Mouse (Mus musculus): Measurements from ENCODE around the gene Olfr642.

The Olfr642 gene

DNA sequence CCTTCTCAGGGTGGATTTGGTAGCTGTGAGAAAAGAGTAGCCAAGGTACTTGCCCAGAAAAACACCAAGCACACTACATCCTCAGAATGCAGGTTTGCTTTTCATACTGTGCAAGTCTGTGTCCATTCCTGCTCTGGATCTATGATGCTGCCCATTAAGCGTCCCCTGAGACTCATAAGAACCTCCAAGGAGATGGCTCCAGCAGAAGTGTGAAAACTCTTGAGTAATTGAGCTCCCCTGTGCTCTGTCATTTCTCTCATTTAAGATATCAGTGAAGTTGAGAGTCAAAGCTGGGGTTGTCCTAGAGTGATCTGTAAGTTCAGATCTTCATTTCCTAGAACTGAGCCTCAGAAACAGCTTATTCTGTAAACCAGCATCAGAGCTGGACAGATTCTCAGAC, at the start of gene Olfr642:
Gene Olfr642, minus strand, starts transcription at position 101 of the 400 bp plus-strand sequence.
- DNase-seq = no peak

DNA sequence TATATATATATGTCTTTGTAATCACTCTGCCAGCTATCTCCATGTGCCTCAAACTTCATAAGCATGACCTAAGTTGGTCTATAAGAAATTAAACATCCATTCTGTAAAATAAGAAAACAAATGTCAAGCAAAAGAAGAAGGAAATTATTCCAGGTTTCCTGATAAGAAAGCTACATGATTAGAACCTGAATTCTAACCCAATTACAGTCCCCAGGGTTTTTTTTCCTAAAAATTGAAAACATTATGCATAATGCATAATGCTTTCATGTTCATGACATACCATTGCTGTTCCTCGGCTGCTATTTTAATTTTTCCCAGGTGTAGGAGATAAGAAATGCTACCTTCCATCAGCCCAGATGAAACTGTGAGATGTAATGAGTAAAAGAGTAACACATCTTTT, 32.9 kb upstream of the Olfr642 start, which contains the start of gene Olfr645:
Gene Olfr645, minus strand, starts transcription at position 101 of the 400 bp plus-strand sequence.
- DNase-seq = no peak

DNA sequence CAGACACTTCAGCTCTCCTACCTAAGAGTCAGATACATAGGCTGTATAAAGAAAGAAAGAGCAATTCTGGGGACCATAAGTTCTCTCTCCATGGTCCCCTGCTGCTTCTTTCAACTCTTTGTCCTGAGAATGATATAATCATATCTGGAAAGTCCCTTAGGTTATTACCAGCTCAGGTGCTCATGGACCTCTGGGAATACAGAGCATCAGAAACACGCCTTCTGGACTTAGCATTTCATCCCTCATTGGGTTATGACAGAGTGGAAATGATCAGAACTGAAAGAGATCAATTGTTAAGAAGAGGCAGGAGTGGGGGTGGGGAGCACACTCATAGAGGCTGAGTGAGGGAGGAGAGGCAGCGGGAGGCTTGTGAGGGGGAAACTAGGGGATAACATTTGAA, 19.3 kb upstream of the Olfr642 start, which contains the start of gene Olfr644:
Gene Olfr644, minus strand, starts transcription at position 101 of the 400 bp plus-strand sequence.
- DNase-seq = no peak

DNA sequence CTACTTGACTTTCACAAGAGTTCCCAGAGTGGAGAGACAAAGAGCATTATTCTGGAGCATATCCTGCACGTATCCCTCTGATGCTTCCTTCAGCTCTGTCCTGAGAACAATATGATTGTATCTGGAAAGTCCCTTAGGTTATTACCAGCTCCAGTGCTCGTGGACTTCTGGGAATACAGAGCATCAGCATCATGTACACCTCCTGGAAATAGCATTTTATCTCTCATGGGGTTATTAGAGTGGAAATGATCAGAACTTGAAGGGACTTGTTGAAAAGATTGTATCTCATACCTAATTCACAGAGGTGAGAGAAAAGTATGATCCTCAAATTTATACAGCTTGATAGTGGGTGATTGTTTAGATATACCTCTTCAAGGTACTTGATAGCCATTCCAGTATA, 8.9 kb upstream of the Olfr642 start, which contains the start of gene 4930516K23Rik:
Gene 4930516K23Rik, minus strand, starts transcription at position 101 of the 400 bp plus-strand sequence.
- DNase-seq = no peak

DNA sequence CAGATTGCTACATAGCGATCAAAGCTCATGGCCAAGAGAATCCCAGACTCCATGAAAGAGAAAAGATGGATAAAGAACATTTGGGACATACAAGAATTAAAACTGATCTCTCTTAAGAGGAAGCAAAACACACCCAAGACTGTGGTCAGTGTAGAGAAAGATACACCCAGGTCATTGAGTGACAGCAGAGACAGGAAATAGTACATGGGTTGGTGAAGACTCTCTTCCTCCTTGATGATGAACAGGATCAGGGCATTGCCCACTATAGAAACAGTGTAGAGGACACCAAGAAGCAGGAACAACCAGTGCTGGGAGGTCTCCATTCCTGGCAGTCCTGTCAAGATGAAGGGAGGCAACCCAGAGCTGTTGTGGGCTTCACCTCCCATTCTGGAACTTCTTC, 6.7 kb upstream of the Olfr642 start:
- DNase-seq = no peak

DNA sequence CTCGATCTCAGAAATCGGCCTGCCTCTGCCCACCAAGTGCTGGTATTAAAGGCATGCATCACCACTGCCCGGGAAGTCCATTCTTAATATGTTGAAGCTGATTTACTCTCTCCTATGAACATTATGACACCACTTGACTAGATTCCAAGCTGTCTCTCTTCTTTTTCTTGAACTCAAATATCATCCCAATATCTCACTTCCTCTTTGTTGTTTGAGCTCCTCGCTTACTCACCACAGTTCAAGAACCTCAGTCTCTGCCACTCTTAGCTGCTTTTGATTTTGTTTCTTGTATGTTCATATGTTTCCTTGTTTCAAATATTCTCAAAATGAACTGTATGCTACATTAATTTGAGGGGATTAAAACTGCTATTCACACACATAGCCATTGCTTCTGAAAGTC, 1.7 kb downstream of the Olfr642 start:
- DNase-seq = no peak

DNA sequence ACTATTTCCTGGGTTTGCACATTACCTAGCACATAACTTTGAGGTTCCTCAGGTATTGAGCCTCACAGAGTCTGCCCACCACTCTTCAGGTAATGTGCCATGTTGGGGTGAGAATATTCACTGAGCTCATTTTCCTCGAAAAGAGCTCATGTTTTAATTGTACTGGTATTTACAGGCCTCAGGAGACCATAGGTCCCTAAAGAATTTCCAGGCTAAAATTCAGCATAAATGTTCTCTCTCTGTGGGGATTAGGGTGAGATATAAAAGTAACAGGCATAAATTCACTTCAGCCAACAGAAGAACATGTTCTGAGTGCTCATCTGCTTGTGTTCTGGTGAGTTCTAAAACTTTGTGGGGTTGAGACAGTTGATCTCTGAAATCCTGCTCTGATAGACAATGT, 17.3 kb downstream of the Olfr642 start, which contains the start of gene Olfr641:
Gene Olfr641, plus strand, starts transcription at position 301 of the 400 bp plus-strand sequence.
- no peak for DNase-seq

DNA sequence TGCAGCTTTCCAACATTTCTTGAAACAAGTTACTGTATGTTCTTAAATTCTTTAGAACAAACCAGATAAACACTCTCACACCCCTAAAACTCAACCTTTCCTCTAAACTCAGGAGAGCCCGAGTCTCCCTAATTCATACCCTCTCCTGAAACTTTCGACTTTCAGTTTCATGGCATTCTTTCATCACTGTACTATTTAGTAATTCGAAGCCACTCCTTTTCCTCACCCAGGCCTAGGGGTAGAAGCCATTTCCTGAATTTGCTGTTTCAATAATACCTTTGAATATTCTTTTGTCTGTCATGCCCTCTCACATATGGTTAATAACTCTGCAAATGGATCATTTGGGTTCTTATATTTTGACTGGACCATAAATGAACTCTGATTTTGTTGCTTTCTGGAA, 25.5 kb downstream of the Olfr642 start:
- DNase-seq = no peak

DNA sequence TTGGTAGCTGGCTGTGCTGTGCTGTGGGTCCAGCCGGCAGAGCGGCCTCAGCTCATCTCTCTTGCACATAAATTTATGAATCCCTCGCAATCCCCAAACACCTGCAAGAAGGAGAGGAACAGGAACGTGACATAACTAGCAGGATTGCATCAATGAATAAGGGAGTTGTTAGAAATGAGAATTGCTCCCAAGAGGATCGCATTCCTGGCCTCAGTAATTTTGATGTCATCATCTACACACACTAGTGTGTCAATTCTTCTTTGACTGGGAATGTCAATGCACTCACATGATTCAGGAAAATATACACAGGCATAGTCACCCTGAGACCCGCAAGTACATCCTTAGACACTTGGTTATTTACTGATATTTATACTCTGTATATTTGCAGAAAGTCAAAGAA, 27.0 kb downstream of the Olfr642 start, which contains the start of gene Olfr640:
Gene Olfr640, minus strand, starts transcription at position 101 of the 400 bp plus-strand sequence.
- no peak for DNase-seq

DNA sequence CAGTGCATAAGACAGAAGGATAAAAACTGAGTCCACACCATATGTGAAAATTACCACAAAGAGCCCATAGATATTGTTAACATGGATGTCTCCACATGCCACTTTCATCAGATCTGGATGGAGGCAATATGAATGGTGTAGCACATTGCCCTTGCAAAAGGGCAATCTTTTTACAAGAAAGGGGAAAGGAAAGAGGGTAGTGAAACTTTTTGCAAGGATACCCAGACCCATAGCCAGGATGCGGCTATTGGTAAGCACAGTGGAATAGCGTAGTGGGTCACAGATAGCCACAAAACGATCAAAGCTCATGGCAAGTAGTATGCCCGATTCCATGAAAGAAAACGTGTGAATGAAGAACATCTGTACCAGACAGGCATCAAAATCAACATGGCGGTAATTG, 30.8 kb downstream of the Olfr642 start:
- DNase-seq = no peak

DNA sequence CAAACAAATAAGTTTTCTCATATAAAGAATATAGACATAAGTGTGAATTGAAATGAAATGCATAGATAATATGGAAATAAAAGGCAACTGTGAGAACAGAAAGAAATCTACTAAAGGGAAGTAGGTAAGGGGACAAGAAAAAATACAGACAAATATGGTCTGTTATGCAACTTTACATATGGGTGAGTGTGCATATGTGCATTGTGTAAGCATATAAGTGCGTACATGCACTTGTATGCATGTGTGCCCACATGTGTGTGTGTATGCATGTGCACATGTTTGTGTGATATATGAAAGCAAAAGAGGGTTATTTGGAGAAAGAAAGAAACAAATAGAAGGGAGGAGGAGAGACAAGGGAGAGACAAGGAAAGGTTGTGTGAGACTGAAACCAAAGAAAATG, 33.5 kb downstream of the Olfr642 start:
- DNase-seq = no peak

DNA sequence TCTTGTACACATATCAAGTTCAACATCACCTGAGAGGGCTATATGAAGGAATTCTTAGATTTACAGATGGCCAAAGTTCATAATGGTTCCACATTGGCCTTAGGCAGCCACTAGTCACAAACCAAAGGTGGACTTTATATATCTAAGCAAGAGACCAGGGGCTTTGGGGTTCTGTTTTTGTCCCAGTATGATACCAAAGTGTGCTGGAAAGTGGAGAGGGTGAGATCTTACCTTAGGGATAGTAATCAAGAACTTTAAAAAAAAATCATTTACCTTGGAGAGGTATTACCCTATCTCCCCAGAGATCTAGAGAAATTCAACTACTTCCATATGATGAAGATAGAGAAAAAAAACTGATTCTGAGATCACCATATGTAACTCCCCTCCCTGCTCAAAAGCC, 35.3 kb downstream of the Olfr642 start, which contains the start of gene Olfr639:
Gene Olfr639, minus strand, starts transcription at position 101 of the 400 bp plus-strand sequence.
- DNase-seq = no peak

DNA sequence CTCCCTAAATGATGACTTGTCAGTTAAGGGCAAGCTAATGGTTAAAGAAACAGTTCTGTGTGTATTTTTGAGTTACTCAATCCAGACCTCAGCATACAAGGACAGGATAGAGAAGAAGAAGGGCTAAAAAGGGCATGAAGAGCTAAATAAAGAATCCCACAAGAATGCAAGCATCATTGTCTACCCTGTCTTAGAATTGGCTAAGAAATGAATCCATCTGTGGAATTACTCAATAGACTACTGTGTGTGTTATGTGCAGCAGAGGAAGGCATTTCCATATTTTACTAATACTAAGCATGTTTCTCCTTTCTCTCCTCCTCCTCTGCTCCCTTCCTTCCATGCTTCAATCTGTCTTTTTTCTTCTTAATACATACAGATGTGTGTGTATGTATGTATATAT, 53.3 kb downstream of the Olfr642 start:
- DNase-seq = no peak

DNA sequence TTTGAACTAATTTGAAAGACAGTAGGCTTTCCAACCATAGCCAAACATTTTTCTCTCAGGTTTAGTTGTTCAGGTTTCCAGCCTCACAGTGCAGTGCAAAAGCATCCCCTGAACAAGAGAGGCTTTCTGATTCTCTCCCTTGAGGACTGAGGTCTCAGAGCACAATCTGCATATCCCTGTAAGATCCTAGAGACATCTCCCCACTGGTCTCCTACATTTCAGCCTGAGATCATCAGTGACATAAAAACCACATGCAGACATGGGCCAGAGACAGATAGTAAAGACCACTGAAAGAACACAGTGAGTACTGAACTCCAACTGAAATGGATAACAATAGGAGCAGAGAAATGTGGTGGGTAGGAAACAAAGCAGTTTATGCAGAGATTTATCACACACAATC, 54.0 kb downstream of the Olfr642 start, which contains the start of gene Olfr638:
Gene Olfr638, plus strand, starts transcription at position 301 of the 400 bp plus-strand sequence.
- no peak for DNase-seq

Data from kidney, adult 8-10 months (tissue).